Mouse (Mus musculus) megakaryocyte, embryonic 14.5 days (primary cell): ENCODE results near the gene Dse.

Experiments
- FLI1 ChIP-seq: IDR thresholded peaks from 2 replicates; pipeline ENCODE4 v1.6.1; 2012; ENCODE audit warnings: low read length, inconsistent platforms, mixed read lengths
- GATA1 ChIP-seq: IDR thresholded peaks from 3 replicates; pipeline ENCODE4 v1.6.1; 2012; ENCODE audit warnings: mixed read lengths, low read length, inconsistent platforms, borderline replicate concordance

GRCm38 (mm10) chr10:34230121-34230675 is 22.7 kb upstream of the Dse start:
- TF ChIP-seq GATA1 (no peak), FLI1 (no peak)
